Mouse (Mus musculus): ENCODE measurements around the gene Cdk10. TPM values are rescaled to one million over a fixed set of nuclear protein-coding genes. Genes with fewer than 3 reads are reported as not detected.
"Not testable (repeated sequence)": the region's sequence is repeated elsewhere in the genome, so short reads cannot be mapped to it uniquely, and the experiment has no call there.

Cdk10 gene
- polyA plus RNA-seq, 1 experiment: 97.0 TPM

DNA sequence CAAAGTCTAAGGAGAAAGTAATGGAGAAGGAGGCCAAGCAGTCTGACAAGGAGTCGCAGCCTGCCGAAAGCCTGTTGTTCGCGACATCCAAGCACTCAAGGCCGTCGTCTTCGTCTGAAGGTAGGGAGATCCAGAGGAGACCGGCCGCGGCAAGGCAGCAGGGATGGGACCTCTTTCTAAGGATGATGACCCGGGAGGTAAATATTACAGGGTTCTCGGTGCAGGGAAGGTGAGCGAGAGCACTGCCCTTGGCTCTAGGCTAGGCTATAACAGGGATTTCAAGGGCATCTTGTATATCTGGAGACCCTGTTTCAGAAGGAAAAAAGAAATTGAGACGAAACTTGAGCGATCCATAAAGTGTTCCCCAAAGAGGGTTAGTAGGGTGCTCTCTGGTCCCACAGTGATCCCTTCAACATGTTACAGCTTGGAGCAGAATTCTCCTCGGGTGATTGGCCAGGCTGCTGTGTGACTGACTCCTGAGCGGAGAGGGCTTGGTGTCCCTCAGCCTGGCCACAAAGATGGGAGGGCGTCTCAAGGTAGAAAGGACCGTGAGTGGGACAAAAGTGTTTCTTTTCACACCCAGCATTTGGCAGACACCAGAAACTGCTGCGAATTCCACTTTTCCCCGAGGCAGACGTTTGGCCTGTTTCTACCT is 11.4 kb upstream of the Cdk10 start:
- Histone ChIP-seq H3K4me3 (replicated peaks; ENCODE audit: insufficient read depth, low read depth, low read length) (peak overlapping the region; percentile 77), H3K4me1 (ENCODE audit: control insufficient read depth, insufficient read depth, low read length) (peaks cover 2% of the 10 kb centered on the region; the same call in 1 of the 2 replicates), H3K27me3 (ENCODE audit: control insufficient read depth, insufficient read depth, low read length) (no peaks in the 10 kb centered on the region), H3K27ac (ENCODE audit: insufficient read depth, low read length) (no peak overlapping the region)
- 15% methylated on average over 22 of the region's 22 CpGs for WGBS
- DNase-seq: no peak
- TF ChIP-seq POLR2A (IDR thresholded peaks at IDR 0.05; ENCODE audit: borderline replicate concordance, insufficient read depth, low read length) (no peak), CTCF (IDR thresholded peaks at IDR 0.05; ENCODE audit: borderline replicate concordance, insufficient read depth, low read depth, low read length) (no peak)

DNA sequence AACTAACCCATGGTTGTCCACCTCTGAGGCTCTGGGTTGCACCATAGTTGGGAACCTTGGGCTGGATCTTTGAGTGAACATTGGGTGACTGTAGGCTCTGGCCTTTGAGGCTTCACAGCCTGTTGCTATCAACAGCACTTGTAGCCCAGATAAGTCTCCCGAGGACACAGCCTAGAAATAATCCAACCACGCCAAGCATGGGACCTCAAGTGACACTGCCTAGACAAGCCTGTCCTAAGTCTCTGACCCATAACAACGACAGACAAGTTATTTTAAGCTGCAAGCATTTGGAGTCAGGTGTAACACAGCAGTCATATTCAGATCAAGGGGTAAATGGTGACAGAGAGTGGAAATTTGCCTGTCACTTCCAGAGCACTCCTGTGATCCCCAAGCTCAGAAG is 9.2 kb upstream of the Cdk10 start:
- no peak overlapping the region for H3K4me3 ChIP-seq (replicated peaks; ENCODE audit: insufficient read depth, low read depth, low read length)
- H3K27me3 ChIP-seq (ENCODE audit: control insufficient read depth, insufficient read depth, low read length): no peaks in the 10 kb centered on the region
- DNase-seq: no peak
- WGBS: 80% methylated on average over 3 of the region's 3 CpGs
- H3K27ac ChIP-seq (ENCODE audit: insufficient read depth, low read length): no peak overlapping the region
- H3K4me1 ChIP-seq (ENCODE audit: control insufficient read depth, insufficient read depth, low read length): peaks cover 2% of the 10 kb centered on the region; the same call in 1 of the 2 replicates
- no peak for TF ChIP-seq CTCF (IDR thresholded peaks at IDR 0.05; ENCODE audit: borderline replicate concordance, insufficient read depth, low read depth, low read length)
- TF ChIP-seq POLR2A (IDR thresholded peaks at IDR 0.05; ENCODE audit: borderline replicate concordance, insufficient read depth, low read length): no peak

DNA sequence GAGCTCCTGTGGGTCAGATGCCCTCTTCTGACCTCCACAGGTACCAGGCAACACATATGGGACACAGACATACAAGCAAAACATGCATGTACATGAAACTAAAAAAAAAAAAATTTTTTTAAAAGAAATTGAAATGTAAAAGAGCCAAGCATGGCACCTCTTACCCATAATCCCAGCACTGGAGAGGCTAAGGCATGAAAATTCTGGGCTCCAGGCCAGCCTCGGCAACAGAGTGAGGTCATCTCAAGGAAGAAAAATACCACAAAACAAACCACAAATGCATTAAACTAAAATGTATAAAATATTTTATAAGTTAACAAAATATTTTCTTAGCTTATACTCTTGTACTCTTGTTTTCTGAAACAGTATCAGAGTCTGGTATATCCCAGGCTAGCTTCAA is 3.7 kb upstream of the Cdk10 start:
- Histone ChIP-seq H3K27me3 (ENCODE audit: control insufficient read depth, insufficient read depth, low read length) (no peaks in the 10 kb centered on the region), H3K27ac (ENCODE audit: insufficient read depth, low read length) (no peak overlapping the region), H3K4me3 (replicated peaks; ENCODE audit: insufficient read depth, low read depth, low read length) (no peak overlapping the region), H3K4me1 (ENCODE audit: control insufficient read depth, insufficient read depth, low read length) (peaks cover 2% of the 10 kb centered on the region; the same call in 1 of the 2 replicates)
- TF ChIP-seq CTCF (IDR thresholded peaks at IDR 0.05; ENCODE audit: borderline replicate concordance, insufficient read depth, low read depth, low read length) (no peak), POLR2A (IDR thresholded peaks at IDR 0.05; ENCODE audit: borderline replicate concordance, insufficient read depth, low read length) (no peak)
- DNase-seq: no peak
- WGBS: 45% methylated on average over 1 of the region's 1 CpGs

DNA sequence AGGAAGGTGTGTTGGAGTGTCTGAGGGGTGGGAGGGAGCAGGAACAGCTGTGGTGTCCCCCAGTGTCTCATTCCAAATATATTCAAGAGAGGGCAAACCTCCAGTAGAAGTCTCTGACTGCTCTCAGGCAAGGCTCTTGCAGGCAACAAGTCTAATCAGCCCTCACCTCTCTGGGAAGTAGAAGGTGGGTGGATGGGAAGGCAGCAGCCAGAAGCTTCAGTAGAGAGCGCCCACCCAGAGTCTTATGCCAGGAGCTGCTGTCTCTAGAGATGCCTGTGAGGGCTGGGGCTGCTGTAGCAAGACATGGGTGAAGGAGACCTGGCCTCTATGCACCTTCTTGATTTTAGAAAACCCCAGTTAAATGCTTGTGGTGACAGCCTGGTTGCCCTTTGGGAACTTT is 3.8 kb downstream of the Cdk10 start:
- 100% methylated on average over 1 of the region's 1 CpGs for WGBS
- H3K4me3 ChIP-seq (replicated peaks; ENCODE audit: insufficient read depth, low read depth, low read length): no peak overlapping the region
- TF ChIP-seq POLR2A (IDR thresholded peaks at IDR 0.05; ENCODE audit: borderline replicate concordance, insufficient read depth, low read length) (no peak), CTCF (IDR thresholded peaks at IDR 0.05; ENCODE audit: borderline replicate concordance, insufficient read depth, low read depth, low read length) (no peak)
- H3K27ac ChIP-seq (ENCODE audit: insufficient read depth, low read length): no peak overlapping the region
- no peak for DNase-seq
- no peaks in the 10 kb centered on the region for H3K27me3 ChIP-seq (ENCODE audit: control insufficient read depth, insufficient read depth, low read length)
- H3K4me1 ChIP-seq (ENCODE audit: control insufficient read depth, insufficient read depth, low read length): peaks cover 8% of the 10 kb centered on the region; the same call in 1 of the 2 replicates

DNA sequence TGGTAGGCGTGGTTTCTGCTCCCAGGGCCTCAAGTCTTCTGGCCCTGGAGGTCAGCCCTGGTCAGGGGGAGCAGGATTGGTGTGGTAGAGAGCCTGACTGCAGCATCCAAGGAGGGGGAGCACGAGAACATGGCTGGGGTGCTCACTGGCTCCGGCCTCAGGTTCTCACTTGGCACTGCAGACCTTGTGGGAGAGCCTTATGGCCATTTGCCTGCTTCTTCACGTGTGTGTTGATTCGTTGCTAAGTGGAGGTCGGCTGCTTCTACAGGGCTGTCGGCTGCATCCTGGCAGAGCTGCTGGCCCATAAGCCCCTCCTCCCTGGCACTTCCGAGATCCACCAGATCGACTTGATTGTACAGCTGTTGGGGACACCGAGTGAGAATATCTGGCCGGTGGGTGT is 5.7 kb downstream of the Cdk10 start:
- peaks cover 17% of the 10 kb centered on the region for H3K4me1 ChIP-seq (ENCODE audit: control insufficient read depth, insufficient read depth, low read length)
- H3K27ac ChIP-seq (ENCODE audit: insufficient read depth, low read length); H3K4me3 ChIP-seq (replicated peaks; ENCODE audit: insufficient read depth, low read depth, low read length); H3K27me3 ChIP-seq (ENCODE audit: control insufficient read depth, insufficient read depth, low read length); DNase-seq: not testable (repeated sequence)
- WGBS: 20% methylated on average over 11 of the region's 11 CpGs

DNA sequence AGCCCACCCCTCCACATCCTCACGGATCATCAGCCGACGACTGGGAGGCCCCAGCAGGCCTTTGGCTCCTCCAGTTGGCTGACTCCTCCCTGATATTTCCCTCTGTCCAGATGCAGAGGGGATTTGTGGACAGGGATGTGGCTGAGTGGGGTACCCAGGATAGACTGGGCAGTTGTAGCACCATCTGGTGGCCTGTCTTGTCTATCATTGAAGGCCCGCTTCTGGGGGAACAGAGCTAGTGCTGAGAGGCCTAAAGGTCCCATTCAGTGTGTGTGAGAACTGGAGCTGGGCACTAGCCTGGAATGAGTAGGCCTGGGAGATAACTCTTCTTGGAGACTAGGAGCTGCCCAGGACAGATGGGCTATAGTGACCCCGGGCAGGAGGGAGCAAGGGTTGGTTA is 7.1 kb downstream of the Cdk10 start:
- no peak overlapping the region for H3K27ac ChIP-seq (ENCODE audit: insufficient read depth, low read length)
- no peak overlapping the region for H3K4me3 ChIP-seq (replicated peaks; ENCODE audit: insufficient read depth, low read depth, low read length)
- DNase-seq: no peak
- TF ChIP-seq CTCF (IDR thresholded peaks at IDR 0.05; ENCODE audit: borderline replicate concordance, insufficient read depth, low read depth, low read length): no peak
- no peak for TF ChIP-seq POLR2A (IDR thresholded peaks at IDR 0.05; ENCODE audit: borderline replicate concordance, insufficient read depth, low read length)
- 40% methylated on average over 5 of the region's 5 CpGs for WGBS
- H3K27me3 ChIP-seq (ENCODE audit: control insufficient read depth, insufficient read depth, low read length): no peaks in the 10 kb centered on the region
- peaks cover 16% of the 10 kb centered on the region for H3K4me1 ChIP-seq (ENCODE audit: control insufficient read depth, insufficient read depth, low read length)

DNA sequence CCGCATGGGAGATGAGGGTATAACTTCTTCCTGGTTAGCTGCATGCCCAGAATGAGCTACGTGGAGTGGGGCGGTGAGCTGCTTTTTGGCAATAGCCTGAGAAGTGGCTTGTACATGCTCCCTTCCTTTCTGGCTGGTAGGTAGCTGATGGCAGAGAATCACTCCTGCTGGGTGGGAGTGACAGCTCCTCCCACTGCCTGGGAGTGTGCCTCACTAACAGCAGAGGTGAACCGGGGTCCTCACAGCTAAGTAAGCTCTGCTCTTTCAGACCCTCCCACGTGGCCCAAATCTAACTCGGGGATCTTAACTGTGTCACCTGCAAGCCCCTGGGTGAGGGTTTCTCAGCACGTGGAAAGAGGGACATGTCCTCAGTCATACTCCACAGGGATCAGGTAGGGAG is 7.9 kb downstream of the Cdk10 start:
- no peak for DNase-seq
- H3K4me1 ChIP-seq (ENCODE audit: control insufficient read depth, insufficient read depth, low read length): peaks cover 16% of the 10 kb centered on the region
- H3K27me3 ChIP-seq (ENCODE audit: control insufficient read depth, insufficient read depth, low read length): no peaks in the 10 kb centered on the region
- no peak overlapping the region for H3K4me3 ChIP-seq (replicated peaks; ENCODE audit: insufficient read depth, low read depth, low read length)
- 39% methylated on average over 7 of the region's 7 CpGs for WGBS
- TF ChIP-seq POLR2A (IDR thresholded peaks at IDR 0.05; ENCODE audit: borderline replicate concordance, insufficient read depth, low read length) (no peak), CTCF (IDR thresholded peaks at IDR 0.05; ENCODE audit: borderline replicate concordance, insufficient read depth, low read depth, low read length) (no peak)
- no peak overlapping the region for H3K27ac ChIP-seq (ENCODE audit: insufficient read depth, low read length)

DNA sequence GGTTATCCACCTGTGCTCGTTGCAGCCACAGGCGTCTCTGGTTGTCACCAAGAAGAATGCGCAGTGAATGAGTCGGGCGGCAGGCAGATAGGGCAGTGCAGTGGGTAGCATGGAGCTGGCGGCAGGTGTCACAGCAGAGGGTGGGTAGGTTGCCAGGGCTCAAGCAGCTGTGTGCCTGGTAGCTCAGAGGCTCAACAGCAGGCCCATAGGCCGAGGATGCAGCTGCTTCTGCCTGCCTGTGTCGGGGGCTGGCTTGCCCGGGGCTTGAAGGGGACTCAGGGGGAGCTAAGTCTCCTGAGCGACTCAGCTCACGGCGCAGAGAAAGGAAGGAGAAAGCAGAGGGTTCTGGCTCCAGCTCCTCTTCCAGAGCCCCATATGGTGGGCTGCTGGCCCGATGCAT is 8.7 kb downstream of the Cdk10 start:
- WGBS: 22% methylated on average over 13 of the region's 13 CpGs

More for the DNA sequence above, 8.7 kb downstream of the Cdk10 start:
- peak in 1 of 2 experiments; percentile 37 for DNase-seq
- no peak overlapping the region for H3K27ac ChIP-seq (ENCODE audit: insufficient read depth, low read length)
- no peaks in the 10 kb centered on the region for H3K27me3 ChIP-seq (ENCODE audit: control insufficient read depth, insufficient read depth, low read length)
- no peak for TF ChIP-seq CTCF (IDR thresholded peaks at IDR 0.05; ENCODE audit: borderline replicate concordance, insufficient read depth, low read depth, low read length)
- no peak for TF ChIP-seq POLR2A (IDR thresholded peaks at IDR 0.05; ENCODE audit: borderline replicate concordance, insufficient read depth, low read length)
- peaks cover 16% of the 10 kb centered on the region for H3K4me1 ChIP-seq (ENCODE audit: control insufficient read depth, insufficient read depth, low read length)
- no peak overlapping the region for H3K4me3 ChIP-seq (replicated peaks; ENCODE audit: insufficient read depth, low read depth, low read length)

Data from cerebellum, adult 2 months (tissue).